Mouse (Mus musculus): ENCODE results near the gene Pdzrn3.

Gene Pdzrn3

DNA sequence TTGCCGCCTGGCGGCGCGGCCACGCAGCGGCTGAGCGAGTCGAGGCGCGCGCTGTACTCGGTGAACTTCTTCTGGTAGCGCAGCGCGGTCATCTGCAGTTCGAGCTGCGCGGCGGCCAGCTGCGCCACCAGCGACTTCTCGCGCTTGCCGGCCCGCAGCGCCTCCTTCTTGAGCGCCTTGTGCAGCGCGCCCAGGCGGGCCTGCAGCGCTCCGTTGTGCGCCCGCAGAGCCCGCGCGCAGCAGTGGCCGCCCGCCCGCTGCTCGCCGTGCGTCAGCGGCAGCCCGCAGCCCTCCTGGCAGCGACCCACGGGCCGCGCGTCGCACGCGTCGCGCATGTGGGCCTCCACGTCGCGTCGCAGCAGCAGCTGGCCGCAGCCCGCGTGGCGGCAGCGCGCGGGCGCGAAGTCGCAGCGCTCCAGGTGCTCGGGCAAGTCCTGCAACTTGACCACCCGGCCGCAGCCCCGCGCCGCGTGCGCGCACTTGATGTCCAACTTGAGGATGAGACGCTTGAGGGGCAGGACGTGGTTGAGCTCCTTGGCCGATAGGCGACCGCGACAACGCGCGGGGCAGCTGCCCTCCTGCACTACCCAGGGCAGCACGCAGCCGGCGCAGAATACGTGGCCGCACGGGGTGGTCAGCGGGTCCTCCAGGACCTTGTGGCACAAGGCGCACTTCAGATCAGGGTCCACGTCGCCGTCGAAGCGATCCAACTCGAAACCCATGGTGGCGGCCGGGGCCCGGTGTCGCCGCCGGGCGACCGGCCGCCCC is at the start of gene Pdzrn3:
TSS of gene Pdzrn3 (minus strand) at position 731 of the 768 bp plus-strand sequence.
- DNase-seq: peak; percentile 63 to 84

DNA sequence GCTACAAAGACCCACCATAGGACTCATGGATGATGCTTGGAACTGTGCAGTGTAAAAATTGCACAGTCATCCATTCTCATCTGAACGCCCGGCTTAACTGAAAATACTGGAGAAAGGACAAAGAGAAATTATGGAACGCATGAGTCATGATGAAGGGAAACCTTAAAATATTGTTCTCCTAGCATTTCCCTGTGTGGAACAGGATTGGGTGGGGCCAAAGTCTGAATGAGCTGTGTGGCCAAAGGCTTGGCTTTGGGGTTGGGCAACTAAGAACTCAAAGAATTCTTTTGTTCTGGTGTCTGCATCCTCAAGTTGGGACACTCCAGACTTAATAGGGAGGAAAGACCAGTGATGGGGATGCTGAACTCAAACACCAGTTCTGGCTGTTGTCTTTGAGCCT is 49.6 kb upstream of the Pdzrn3 start:
- no peak for DNase-seq

DNA sequence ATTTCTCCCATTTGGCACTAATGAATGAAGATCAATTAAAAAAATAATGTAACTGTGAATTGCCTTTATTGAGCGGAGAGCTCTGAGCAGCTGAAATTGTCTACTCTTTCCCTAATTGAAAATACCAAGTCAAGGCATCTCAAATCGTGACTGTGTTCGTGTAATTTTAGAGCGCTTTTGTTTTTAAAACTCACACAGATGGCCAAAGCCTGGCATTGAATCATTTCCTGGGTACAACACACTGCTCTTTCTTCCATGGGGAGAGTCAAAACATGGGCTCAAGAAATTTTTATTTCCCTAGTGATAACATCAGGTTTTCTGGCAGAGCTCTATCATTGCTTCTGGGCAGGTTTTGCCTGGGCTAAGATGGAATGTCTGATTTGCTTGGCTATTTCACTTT is 48.6 kb upstream of the Pdzrn3 start:
- DNase-seq: no peak

DNA sequence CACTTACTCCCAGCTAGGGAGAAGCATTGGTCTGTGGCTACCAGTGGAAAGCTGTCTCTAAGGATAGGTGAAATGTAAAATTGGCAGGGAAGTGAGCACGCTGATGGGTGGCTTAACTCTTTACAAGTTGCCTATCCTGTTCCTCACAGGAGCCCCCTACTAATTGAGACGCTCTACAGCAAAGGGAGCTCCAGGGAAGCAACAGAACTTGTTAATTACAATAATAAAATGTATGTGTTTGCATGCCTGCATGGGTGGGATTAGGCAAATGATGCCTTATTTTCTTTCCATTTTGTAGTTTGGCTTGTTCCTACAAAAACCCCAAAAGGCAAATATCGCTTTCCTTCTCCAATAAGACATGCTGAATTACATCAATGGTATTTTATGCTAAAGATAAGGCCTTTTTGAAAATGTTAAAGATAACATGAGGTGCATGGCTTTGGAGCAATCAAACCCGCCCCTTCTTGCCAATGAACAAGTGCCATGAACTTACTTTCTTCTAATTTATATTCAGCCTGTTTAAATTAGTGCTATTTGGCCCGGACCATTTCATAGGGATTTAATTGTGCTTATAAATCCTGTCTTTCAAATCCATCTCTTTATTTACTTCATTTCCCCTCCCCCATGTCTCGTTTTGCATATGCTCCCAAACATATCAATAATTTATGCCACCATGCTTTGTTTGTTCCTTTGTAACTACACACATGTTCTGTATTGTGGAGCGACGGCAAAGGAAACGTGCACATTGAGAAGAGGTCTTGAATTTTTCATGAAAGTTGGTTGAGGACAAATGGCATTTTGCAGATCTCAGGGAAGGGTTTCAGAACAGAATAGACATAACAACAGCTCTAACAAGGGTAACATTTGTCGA is 44.6 kb upstream of the Pdzrn3 start:
- no peak for DNase-seq

DNA sequence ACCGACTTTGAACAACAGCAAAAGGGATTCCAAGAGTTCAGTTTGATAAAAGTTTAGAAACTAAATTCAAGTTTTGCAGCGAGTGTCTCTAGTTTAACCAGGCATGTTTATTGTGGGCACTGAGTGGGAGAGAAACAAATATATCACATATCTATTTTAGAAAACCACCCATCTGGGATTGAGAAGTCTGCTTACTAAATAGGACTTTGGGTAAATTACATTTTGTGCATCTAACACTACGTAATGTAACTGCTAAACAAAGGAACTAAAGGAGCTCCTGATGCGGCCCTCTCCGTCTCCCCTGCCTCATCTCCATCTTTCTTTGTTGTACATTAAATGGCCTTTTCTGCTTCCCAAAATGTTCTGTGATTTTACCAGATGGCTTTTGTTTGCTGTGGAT is 40.5 kb upstream of the Pdzrn3 start:
- no peak for DNase-seq

DNA sequence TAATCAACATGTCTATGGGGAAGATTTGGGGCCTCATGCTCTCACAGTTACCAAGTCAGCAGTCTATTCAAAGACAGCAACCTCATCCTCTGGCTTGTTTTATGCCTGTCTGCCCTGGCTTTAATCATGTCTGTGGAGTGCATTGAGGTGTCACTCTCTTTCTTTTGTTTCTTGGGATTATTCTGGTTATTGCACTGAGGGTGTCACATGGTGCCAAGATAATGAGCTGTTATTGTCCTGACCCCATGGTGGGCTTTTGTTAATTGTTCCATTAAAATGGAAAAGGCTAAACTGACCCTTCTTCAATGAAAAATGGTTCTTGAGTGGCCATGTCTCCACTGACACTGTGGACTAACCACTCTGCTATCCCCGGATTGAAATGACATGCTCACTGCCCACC is 34.0 kb upstream of the Pdzrn3 start:
- DNase-seq: no peak

DNA sequence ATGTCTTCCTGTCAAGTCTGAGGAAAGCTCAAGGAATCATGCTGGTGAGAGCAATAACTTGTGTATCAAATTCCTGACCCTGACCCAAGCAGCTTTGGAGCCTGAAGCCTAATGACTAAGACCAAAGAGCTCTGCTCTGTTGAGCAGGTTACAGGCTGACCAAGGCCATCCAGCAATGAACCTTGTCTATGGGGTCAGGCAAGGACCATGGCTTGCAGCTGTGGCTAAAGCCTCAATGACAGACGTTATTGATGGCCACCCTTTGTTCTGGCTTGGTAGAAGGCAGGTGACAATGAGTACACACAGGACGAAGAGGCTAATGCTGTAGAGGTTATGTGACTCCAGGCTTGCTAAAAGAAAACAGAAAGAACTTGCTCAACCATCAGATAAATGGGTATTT is 33.4 kb upstream of the Pdzrn3 start:
- no peak for DNase-seq

DNA sequence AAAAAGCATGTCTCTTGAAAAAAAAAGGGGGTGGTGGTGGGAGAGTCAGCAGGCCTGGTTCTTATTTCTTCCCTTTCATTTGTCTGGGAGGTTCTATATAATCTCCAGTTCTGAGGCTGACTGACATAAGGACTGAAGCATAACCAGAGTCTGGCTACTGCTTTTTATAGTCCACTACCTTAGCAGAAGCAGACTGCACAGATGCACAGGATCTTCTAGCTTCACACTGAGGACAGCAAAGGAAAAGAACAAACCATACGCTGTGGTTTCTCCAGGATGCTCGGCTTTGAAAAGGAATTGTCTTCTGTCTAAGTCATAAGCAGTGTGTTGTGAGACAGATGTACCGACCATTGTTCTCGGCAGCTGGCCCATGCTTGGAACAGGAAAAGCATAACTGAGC is 19.0 kb upstream of the Pdzrn3 start:
- DNase-seq: no peak

DNA sequence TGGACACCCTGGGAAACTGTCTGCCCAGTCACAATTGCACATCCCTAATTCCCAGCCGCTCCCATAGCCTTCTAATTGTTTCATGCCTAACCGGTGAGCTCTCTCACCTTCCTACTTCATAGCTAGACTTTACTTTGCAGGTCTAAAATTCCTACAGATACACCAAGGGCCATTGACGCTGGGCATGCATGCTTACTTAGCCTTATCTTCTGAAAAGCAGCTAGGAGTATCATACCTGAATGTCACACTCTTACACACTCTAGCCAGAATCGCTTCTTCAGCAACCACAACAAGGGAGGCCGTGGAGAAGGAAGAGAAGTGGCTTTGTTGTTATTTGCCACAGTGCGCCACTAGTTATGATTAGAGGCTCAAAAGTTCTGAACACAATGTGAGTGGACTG is 18.2 kb upstream of the Pdzrn3 start:
- peak in 1 of 2 experiments; percentile 24 for DNase-seq

DNA sequence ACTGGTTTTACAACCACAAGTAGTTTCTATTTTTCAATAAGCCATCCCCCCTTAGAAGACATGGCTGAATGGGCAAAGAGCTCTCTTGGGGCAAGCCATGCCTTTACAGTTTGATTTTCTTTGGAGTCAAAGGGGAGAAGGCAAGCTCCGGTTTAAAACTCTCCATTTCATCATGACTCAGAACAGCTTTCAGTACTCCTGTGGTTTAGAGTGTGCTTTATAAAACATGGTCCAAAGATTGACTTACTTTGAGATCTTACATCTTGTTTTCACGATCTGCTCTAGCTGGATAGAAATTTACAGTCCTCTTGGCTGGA is 15.1 kb upstream of the Pdzrn3 start:
- DNase-seq: no peak

DNA sequence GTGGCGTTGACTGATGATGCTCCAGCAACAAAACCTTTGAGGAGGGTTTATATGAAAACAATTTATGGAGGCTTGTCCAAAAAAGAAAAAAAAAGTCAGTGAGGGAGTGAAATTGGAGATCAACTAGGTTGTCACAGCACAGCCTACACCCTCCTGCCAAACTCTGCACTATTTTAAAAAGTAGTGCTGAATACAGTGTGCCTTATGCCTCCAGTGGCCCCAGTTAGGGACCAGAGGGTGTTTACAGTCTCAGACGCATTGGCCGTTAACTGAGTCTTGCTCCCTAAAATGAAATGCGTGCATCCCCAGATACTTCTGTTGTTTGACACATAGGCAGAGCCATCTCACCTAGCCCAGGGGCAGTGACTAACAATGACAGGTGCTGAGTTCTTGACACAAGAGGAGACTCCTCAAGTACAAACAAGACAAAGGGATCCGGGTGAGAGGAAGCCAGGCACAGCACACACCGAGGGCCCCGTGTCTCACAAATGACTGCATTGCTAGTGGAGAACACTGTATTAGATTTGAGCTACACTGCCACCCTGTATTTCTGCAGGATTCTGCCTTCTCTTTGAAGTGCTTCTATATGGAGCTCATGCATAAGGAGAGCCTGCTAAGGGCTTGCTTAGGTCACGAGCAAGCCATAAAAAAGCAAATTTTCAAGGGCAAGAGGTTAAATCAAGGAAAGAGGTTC is 14.6 kb upstream of the Pdzrn3 start:
- DNase-seq: no peak

DNA sequence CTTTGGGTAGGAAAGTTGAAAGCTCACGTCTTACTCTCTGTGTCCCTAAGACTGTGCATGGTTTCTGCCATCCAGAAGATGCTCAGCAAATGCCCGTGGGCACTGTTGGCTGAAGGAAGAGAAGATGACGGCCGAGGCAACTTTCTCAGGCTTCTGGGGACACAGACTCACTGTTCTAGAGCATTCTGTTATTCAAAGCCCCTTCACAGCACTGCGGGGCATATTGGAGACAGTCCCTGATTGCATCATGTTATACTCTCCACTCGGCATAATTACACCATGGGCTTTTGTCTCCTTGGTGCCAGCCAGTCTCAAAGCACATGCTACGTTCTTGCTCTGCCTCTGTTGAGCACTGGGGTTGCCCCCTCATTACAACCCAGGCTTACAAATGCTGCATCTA is 7.8 kb upstream of the Pdzrn3 start:
- DNase-seq: no peak

DNA sequence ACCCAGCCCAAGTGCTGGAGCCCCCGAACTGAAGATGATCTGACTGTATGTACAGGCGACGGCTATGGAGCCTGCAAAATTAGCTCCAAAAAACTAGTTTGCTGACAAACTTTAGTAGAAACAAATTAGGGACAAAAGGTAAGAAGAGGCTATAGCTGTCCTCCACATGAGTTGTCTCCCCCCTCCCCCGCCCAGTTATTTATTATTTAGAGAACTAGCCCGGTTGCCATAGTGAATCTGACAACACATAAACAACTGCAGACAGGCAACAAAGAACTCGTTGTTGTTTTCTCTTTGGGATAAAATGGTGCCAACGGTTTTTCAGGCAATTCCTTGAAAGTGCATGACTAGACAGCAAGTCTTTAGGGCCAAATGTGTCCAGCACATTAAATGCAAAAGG is 7.3 kb upstream of the Pdzrn3 start:
- DNase-seq: no peak

DNA sequence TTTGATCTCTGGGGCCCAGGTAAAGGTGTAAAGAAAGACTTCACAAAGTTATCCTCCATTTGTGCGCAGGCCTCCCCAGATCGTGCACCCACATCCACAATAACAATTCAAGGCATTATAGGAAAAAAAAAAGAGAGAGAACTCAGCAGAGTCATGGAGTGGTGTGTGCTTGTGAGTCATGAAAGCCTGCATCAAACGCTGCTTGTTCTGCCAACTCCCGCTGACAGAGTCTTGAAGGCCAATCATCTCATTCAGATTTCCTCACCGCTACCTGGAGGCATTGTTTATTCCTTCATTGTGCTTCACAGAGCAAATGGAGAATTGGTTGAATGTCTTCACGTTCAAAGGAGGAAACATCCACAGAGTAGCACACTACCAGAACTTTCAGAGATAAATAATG is 6.8 kb upstream of the Pdzrn3 start:
- DNase-seq: no peak

DNA sequence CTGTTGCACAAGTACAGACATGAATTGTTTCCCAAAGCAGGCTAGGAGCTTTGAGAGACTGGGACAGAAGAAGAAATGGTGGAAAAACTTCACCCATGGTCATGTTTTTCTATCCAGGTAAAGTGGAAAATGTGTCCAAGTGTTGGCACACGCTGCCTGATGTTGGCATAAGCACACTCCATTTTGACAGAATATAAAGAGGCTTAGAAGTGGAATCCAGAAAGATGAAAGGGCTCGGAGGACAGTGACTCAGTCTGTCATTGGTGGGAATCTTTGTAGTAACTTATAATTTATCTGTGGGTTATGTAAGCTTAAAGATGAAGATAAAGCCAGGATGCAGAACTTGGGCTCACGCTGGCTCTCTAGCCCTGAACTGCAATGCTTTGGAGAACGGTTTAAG is 5.2 kb upstream of the Pdzrn3 start:
- no peak for DNase-seq

DNA sequence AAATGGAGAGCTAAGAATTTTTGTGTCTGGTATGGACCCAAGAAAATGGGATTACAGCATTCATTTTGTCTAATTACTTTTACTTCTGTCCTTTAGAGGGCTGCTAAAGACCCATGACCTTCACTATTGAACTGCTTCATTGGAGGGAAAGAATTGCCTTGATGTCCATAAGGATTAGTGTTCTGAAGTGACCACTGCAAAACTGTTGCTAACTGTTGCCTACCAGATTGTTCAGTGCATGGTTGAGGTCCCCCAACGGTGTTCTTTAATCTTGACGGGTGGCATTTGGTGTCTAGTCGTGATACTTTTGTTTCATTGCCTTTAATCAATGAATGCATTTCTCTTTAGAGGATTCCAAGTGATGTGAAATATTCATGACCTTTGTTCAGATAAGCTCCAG is 1.8 kb upstream of the Pdzrn3 start:
- no peak for DNase-seq

DNA sequence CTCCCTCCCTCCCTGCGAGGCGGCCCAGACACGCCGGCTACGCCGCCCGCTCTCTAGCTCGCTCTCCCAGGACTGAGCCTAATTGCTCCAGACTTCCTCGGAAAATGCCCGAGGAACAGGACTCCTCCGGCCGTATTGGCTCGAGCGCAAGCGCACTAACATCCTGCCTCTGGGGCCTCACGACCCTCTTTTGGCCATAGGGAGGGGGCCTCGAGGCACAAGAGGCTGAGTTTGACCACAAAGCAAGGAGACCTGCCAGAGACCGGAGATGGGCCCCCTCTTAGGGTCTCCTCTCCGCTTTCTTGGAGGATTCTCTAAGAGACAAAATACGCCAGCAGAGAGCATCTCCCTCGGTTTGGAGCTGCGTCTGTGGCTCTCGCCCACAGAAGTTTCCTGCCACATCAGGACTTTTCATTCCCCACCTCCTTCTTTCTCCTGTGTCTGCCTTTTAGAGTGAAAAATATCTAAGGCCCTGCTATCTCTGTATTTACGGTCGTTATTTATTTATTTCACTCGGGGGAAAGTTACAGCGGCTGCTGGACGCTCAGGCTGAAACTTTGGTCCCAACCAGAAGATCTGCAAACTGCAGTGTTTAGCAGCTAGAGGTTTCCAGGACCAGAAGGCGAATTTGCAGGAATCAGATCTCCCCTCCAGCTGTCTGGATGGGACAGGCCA is 375 bp upstream of the Pdzrn3 start:
- peak; percentile 77 to 85 for DNase-seq

DNA sequence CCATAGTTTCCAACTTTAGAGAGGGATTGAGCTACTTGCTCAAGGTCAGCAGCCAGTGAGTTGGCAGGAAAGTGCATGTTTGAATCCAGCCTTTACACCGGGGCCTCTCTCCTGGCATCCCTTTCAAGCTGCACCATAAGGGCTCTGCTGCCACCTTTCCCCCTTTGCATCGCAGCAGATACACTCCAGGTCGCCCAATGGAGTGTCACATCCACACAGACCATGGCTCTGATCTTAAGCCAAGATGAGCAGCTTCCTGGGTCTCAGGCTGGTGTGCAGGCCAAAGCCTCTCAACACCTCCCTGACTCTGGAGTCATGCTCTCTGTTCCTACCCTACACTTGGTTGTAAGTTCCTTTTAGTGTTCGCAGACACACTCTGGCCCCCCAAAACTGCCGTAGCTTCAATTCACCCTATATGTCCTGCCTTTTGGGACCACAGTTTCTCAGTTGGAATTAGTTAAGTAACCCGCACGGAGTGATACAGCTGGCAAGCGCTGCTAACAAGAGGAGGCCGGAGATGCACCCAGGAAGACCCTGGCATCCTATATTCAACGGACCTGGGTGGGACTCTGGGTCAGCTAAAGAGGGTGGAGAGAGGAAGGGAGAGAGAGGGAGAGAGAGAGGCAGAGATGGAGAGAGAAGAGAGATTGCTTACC is 1.1 kb downstream of the Pdzrn3 start:
- peak; percentile 25 to 28 for DNase-seq

DNA sequence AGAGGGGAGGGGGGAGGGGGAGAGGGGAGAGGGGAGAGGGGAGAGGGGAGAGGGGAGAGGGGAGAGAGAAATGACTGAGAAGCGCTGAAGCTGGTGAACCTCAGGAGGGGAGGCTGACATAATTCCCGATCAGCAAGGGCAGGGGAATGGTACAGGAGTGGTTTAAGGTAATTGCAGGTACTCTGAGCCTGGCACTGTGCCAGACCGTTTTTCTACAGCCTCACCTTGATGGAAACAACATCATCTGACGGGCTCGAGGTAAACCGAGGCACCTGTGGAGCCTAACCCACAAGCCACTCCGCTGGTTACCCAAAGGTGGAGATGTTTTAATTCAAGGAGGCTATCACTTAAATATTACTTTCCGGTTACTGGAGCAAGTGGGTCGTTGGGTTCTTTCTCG is 1.6 kb downstream of the Pdzrn3 start:
- DNase-seq: no peak

DNA sequence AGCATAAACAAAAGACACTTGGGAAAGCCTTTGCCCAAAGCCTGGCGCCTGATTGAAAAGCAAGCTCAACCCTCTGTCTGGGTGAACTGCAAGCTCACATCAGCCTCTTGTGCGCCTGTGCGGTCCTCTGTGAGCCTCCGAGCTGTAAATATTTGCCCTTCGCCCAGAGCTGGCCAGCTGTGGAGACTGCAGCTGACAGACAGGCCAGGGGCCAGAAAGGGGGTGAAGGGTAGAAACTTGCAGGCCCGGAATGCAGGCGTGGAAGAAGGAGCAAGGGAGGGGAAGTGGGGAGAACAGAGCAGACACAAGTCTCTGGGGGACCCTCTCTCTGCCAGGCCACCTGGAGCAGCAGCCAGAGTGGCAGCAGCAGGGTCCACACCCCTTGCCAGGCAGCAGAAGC is 3.0 kb downstream of the Pdzrn3 start:
- peak; percentile 83 to 94 for DNase-seq

DNA sequence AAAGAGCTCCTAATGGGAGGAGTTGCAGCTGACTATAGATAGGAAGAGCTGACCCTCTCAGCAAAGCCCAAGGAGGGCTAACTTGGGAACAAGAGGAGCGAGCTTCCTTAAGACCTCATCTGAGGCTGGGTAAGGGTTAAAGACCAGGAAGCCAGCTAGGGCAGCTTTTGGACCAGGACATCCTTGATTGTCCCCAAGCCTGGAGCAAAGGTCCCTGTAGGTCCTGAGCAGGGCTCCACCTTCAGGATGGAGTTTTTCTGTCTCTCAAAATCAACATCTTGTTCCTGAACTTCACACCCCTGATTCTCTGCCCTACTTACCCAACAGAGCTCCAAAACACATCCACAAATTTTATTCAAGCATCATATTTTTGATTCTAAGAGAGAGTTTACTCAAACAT is 3.5 kb downstream of the Pdzrn3 start:
- DNase-seq: peak in 1 of 2 experiments; percentile 30

DNA sequence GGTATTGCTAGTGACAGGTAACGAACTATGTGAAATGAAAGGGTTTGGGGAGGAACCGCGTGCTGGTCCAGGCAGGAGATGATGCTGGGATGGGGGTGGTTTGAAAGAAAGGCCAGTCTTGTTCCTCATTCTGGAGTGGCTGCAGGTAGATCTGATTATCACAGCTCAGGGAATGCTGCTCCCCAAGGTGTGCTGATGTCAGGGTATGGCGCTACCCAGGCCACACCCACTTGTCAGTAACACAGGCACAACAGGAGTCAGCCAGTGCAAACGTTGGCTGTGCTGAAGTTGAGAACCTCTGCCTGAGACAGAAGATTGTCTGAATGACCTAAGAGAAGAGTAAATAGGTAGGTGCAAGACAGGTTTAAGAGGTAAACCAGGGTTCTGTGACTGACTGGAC is 4.7 kb downstream of the Pdzrn3 start:
- no peak for DNase-seq

All from lung, postnatal 4 days (tissue).